Mouse (Mus musculus) c-Kit-positive CD71-negative TER-119-negative erythroid progenitor cells, embryonic 14.5 days (primary cell): ENCODE results near the gene Mroh3.

Experiments used
- DNase-seq: peaks from one replicate; pipeline ENCODE4 v3.0.0-alpha.2; 2013; ENCODE audit warnings: low read depth

Mroh3 gene

DNA sequence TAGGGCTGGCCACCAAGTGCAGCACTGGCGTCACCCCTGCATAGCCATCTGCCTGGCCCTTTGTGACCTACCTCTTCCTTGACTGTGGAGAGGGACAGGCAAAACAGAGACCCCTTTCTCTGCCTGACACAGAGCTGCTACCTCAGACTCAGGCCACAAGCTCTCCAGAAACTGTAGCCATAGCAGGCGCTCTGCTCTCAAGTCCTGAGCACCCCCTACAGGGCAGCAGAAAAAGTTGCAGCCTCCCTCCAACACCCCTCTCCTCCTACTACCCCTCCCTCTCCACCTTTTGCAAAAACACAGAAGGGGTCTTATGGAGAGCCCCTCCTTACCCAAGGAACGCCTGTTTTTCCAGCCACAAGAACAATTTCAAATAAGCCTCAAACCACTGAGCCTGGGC is at the start of gene Mroh3:
Gene Mroh3 (minus strand): TSS at position 26 of the 400 bp plus-strand sequence.
- no peak for DNase-seq

DNA sequence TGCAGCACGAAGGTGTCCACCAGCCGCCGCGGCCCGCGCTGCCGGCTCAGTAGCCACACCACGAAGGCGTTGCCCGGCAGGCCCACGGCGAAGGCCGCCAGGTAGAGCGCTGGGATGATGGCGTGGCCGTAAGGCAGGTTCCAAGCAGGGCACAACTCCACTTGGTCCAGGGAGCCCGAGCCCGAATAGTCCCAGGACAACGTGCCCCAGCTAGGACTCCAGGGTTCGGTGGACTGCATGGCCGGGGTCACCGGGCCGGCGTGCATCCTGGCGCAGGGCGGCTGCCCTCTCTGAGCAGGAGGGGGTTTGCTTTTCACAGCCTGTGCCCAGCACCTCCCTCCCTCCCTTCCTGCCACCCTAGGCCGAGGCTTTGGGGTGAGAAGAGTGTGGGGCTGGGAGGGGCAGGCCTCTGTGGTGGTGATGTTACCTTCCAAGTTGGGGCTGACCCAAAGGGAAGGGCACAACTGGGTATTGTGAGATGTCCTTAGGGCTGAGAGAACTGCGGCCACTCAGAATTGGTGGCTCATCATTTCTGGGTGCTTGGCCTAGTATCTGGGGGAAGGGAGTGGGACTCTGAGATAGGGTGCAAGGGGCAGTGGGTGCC is 48.1 kb upstream of the Mroh3 start, which contains the start of gene Gpr25:
Gene Gpr25 (minus strand): TSS at position 239 of the 604 bp plus-strand sequence.
- no peak for DNase-seq

DNA sequence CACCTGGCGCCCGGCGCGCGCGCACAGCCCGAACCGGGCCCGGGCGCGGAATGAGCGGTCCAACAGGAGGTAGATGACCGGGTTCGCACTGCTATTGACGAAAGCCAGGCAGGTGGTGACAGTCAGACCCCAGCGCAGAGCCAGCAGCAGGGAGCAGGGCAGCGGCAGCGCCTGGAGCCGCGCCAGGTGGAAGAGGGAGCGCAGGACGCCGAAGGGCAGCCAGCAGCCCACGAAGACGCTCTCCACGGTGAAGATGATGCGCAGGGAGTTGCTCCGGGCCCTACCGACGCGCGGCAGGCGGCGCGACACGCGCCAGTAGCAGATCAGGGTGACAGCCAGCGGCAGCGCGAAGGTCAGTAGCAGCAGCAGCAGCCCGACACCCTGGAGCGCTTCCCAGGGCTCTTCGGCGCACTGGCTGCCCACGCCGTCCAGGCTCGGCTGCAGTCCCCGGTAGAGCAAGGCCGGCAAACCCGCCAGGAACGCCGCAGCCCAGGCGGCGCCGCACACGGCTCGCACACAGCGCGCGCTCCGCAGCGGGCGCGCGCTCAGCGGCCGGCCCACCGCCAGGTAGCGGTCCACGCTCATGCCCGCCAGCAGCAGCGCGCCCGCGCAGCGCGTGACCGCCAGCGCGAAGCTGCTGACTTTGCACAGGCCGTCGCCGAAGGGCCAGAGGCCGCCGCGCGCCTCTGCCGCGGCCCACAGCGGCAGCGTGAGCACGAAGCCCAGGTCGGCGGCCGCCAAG is 47.4 kb upstream of the Mroh3 start:
- DNase-seq = no peak

DNA sequence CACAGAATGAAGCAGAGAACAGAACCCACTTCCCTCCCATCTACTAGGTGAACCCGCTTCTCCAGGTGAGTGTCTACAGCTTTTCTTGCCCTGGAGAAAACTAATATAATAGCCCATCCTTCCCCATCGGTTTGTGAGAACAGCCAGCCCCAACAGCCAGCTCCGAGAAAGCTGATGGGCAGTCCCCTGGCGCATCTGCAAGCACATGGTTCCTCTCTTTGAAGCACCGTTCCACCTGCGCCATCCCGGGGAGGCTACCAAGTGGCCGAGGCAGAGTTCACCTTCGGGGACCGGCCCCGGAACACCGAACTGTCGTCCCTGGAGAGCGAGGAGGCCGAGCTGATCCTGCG is 46.9 kb upstream of the Mroh3 start:
- DNase-seq = no peak

DNA sequence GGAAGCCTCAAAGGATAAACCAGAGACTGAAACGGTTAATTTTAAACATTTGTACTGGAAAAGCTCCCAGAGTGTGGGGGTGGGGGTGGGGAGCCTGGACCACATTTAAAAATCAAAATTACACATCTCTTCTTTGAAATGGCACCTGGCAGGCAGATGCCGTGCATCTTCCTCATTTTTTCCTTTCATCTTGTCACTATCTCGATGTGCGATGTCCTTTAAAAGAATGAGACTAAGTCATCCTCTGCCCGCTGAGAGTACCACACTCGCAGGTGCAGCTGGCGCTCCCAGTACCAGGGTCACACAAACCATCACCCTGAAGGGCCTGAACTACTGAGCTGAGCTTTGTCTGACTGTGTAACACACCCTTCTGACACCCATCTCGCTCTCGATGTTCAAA is 45.9 kb upstream of the Mroh3 start:
- DNase-seq = no peak

DNA sequence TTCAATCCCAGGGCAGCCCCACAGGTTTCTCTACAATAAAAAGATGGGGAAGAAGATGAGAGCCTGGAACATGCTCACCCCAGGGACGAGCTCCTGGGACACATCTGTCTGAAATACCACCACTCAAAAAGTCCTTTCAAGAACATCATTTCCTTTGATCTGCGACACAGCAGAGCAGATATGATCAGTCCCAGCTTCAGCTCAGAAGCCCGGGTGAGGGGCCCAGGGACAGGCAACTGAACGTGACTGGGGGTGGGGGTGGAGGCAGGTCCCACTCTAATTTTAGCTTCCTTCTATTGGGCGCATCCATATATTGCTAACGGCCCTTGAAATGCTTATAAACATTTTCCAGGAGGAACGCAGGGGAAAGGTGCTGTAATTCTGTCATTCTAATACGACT is 43.0 kb upstream of the Mroh3 start:
- DNase-seq = no peak

DNA sequence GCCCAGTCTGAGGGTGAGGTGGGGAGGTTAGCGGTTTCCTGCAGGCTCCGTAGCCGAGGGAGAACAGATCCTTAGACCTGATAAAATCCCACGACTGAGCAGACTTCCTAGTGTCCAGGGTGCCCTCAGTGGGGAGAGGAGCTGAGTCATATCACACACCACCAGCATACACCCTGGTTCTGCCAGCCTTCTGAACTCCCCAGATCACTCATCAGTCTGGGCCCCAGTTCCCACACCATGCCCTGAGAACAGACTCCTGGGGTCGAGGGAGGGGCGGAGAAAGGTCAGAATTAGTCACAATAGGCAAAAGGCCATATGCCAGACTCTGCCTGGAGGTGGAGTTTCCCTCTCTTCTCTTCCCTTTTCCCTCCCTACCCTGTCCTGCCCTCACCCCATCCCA is 42.5 kb upstream of the Mroh3 start:
- no peak for DNase-seq

DNA sequence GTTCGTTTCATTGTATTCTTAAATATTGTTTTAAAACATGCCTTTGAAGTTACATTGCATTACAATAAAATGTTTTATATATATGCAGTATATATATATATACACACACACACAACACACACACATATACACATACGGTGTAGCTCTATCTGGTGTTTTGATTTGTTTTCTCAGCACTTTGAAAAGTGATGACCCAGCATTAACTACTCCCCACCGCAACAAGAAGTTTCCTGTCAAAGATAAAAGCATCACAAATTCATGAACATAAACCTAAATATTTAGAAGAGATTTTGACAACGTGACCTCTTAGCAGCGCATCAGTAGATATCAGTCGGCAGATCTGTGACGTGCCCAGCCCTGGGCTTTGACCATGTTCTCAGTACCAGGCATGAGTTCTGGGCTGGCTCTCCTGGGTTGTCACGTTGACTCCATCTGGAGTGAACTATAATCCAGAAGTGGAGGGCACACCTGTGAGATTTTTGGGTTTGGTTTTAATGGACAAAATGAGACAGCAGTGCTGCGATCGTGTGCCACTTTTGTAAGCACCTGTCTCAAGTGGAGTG is 42.0 kb upstream of the Mroh3 start:
- DNase-seq = no peak

DNA sequence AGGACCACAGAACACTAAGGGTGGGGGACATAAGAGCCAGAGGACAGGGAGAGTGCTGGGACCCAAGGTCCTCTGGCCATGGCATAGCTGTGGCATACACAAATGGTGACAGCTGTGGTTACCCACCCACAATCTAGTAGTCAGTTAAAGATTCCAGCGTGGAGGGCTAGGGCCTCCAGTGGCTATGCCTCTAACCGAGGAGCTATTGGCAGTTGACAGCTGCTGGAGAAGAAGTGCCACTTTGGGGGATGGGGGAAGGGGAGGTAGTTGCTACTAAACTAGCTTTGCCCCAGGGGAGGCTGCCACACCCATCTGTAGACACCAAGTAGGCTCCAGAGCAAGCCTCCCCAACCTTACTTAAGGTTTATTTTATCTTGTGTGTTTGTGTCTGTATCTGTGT is 40.8 kb upstream of the Mroh3 start:
- no peak for DNase-seq

DNA sequence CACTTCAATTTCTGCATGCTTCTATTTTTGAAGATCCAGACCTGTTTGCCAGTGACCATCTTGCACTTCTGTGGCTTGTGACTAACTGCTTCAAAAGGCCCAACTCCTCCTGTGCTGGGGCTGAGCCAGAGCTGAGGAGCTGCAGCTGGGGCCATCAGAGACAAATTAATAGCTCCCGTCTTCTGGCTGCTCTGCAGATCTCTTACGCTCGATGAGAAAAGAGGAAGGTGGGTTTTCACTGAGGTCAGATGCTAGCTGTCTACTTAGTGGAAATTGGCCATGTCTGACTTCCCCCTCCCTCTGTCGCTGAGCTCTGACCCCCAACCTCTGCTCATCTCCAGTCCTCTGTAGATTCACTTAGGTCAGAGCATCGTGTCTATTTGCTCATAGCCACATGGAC is 37.0 kb upstream of the Mroh3 start:
- DNase-seq = no peak

DNA sequence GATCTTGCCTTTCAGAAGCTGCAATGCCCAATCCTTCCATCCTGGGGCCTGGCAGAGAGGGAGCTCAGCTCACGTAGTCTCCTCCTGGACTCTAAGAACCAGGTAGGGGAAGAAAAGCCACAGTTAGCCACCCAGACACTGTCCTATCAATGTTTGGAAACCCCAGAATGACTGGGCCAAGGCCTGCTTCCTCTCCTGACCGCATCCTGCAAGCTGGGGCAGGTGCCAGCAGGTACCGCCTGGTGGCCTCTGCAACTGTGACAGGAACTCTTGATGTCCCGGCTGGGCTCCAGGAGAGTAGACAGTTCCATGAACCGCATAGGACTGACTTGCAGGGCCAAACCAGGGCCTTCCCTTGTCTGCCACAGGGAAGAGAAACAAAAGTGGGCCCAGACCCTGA is 34.8 kb upstream of the Mroh3 start:
- no peak for DNase-seq

DNA sequence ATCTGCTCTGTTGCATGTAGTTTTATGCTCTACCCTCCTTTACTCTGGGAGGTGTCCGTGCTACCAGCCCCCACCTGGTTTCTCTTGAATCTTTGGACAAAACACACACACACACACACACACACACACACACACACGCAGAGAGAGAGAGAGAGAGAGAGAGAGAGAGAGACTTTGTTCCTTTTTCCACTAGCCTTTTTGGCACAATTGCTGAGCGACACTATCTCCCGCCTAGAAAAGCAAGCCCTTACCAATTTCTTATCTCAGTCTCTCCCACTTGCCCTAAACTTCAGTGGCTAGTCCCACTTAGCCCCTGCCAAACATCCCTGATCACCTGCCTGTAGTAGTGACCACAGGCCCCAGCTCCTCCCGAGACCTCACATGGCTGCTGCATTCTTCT is 31.8 kb upstream of the Mroh3 start:
- no peak for DNase-seq

DNA sequence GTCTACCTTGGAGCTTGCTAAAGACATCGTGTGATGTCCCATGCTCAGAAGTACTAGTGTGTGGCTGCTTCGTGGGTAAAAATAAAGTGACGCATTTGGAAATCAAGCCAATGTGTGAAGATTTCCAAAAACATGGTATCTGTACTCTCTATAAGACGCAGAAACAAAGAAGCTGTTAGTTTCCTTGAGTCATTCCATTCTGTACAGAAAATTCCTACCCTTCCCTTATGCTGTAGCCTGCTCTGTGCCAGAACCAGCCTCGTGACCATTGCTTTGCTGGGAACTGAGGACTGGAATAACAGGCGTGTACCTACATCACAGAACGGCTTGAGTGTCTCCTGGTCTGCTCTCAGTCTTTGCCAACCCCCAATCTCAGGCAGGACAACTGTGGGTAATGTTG is 29.2 kb upstream of the Mroh3 start:
- no peak for DNase-seq

DNA sequence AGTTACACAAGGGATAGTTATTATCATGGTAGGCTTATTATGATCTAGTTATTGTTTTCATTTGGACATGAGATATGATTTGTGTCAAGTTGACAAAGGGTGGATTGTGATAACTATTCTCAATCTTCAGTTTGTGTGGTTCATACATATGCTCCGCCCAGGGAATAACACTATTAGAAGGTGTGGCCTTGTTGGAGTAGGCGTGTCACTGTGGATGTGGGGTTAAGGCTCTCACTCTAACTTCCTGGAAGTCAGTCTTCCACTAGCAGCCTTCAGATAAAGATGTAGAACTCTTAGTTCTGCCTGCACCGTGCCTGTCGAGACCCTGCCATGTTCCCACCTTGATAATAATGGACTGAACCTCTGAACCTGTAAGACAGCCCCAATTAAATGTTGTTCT is 25.9 kb upstream of the Mroh3 start:
- no peak for DNase-seq

DNA sequence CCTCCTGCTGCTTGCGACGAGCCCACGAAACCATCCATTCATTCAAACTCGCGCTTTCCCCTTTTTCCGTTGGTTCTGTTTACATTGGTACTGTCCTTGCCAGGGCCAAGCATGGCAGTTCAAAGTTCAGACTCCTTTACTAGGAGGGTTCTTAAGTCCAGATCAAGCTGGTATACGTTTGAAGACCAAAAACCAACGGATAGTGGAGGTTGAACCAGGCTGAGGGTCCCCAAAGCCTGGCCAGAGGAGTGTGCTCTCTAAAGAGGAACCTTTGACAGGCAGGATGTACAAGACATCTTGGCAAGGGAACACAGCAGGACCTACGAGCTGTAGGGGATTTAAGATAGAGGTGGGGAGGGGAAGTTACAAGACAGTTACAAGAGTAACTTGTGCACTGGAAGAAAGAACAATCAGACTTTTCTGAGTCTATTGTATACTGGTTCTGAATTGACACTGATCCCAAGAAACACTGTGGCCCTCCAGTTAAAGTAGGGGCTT is 22.0 kb upstream of the Mroh3 start:
- DNase-seq = no peak

DNA sequence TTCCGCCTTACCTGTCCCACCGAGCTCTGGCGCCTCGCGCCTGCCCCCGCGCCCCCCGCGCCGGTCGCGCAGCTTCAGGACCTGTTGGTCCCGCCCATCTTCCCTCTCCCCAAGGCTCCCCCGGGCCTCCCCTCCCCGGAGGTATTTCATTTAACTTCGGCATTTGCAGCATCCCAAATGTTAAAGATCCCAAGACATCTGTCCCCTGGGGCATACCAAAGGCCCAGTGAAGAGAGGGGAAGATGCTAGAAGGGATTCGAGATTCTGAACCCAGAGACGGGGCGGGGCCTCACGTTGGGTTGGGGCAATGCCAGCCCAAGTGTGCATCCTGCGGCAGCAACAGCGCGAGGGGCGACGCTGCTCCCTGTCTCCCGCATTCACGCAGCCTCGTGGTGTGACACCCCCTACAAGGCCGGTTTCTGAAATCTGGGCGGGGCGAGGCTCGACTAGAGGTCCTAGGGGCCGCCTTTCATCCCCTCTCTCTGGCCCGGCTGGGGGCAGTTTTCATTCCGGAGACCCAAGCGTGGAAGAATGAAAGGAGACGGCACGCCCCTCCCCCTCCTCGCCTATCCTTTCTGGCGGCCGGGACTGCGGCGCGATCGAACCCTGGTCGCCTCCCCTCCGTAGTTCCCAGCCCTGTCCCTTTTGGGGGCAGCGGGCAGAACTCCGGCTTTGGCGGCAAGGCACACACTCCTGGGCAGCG is 21.4 kb upstream of the Mroh3 start, which contains the start of gene Inava:
Gene Inava (minus strand): TSS at position 373 of the 703 bp plus-strand sequence.
- DNase-seq = no peak

DNA sequence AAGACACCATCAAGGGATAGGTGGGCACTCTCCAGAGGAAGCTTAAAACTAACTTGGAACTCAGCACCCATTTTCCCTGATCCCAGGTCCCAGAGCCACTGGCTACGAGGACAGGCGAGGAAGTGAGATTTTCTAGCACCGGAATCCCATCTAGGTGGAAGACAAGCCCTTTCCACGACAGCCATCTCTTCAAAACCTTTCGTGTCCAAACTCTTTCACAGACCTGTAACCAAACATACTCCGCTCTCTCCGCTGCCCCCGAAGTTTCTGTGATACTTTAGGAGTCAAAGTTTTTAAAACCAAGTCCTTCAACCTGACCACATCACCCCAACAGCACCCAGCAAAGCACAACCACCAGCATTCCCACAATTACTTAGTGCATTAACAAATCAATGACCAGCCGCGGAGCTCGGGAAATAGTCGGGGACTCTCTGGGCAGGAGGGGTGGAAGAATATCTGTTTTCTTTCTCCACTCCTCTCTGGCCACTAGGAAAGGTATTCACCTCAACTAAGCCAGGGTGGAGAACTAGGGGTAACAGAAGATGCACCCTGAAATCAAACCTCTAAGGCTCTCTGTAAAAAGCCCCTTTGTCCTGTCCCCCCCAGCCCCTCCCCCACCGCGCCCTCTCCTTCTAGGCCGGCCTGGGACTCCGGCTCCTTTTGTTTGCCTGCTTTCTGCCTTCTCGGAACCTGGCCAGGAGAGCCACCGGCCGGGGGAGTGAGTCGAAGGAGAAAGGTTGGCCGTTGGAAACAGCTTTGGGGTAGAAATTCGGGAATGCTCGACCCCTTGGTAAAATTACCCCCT is 20.6 kb upstream of the Mroh3 start:
- no peak for DNase-seq

DNA sequence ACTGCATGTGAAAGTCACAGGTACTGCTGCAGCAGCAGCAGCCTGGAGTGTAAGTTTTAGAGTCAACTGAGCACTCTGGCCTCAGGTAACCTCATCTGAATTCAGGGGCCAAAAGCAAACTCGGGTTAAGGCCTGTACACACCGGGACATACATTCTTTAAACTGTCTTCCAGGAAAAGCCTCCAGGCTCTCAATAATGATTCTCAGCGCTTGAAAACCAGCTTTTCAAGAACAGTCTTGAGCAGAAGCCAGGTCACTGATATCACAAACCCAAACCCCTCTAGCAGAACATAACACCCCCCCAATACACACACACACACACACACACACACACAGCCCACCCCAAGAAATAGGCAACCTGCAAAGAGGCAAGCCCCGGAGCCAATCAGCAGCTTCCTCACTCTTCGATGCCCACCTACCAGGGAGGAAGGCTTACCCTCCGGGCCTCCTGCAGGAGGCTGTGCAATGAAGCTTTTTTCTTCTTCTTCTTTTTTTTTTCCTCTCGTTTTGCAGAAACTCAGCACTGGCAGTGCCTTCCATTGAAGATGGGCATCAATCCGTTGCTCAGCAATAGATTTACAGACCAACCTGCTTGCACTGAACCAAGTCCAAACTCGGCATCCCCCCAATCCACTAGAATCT is 19.8 kb upstream of the Mroh3 start:
- DNase-seq = no peak

DNA sequence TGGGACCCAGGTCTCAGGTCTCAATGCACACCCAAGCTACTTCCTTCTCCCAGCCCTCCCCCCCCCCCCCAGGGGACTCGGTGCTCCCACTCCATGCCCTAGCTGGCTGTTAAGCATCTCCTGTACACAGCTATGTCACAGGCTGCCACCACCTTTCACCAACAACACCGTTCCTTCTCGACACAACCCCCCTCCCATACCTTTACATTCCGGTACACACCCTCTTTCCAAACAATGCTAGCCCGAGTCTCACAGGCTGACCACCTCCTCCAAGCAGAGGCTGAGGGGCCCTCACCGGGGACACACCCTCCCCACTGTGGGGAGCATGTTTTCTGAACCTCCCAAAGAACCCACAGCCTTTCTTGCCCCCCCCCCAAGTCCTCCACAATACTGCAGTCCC is 19.0 kb upstream of the Mroh3 start:
- DNase-seq = no peak

DNA sequence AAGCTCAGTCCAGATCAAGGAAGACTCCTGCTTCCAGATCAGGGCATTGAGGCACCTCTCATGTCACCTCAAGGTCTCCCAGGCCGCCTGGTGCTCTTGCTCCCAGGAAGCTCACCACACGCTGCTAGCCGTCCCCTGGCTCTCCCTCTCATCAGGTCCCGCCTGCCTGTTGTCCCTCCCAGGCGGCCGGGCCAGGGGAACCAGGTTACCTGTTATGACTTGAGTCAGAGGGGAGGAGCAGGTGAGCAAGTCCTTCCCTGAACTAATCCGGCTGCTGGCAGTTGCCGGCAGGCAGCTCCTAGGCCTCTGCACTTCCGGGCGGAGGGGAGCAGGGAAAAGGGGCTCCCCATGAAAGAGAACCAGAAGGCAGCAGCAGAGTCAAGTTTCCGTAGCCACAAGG is 17.6 kb upstream of the Mroh3 start:
- DNase-seq = no peak

DNA sequence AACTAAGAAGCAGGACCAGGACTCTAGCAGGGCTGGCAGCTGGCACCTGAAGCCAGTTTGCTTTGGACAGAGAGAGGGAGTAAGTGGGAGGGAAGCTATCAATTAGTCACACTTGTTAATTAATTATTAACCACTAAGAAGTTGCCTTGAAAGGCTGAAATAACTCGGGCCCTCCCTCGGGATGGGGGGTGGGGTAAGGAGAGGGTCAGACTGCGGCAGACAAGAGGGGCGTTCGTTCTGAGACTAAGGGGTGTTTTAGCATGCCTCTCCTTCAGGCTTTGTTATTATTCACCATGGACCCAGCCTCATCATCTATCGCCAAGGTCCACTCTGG is 16.4 kb upstream of the Mroh3 start:
- DNase-seq = no peak
